Mouse (Mus musculus): ENCODE measurements around the gene Fkbp3. TPM values are rescaled to one million over a fixed set of nuclear protein-coding genes. Genes with fewer than 3 reads are reported as not detected.

The Fkbp3 gene
- polyA plus RNA-seq, 1 experiment from 2014 or later, result 625 TPM

DNA sequence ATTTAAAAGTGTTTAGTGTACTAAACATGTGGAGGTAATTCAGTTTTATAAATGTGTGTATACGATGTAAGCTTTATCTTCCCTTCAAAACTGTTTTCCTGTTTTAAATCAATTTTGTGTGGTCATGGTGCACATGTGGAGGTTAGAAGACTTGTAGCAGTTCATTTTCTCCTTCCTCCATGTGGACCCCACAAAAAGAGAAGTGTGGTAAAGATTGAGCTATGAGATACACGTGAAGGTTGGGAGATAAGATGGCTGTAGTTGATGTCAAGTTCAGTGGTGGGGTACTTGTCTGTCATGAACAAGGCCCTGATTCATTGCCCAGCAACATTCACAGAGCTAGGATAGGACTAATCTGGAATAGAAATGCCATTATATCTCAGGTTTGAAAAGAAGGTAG, 15.6 kb downstream of the Fkbp3 start:
- Histone ChIP-seq H3K9me3 (ENCODE audit: control insufficient read depth, low read length) (no peaks in the 10 kb centered on the region), H3K9ac (ENCODE audit: low read length) (no peak overlapping the region), H3K36me3 (ENCODE audit: control insufficient read depth, insufficient read depth, low read length) (peaks cover 6% of the 10 kb centered on the region; the same call in 1 of the 2 replicates), H3K27me3 (ENCODE audit: control insufficient read depth, insufficient read depth, low read length) (no peaks in the 10 kb centered on the region), H3K4me1 (ENCODE audit: control insufficient read depth, insufficient read depth, low read length) (no peaks in the 10 kb centered on the region), H3K27ac (ENCODE audit: low read depth, low read length) (no peak overlapping the region), H3K4me2 (ENCODE audit: low read depth) (no peak overlapping the region), H3K4me3 (ENCODE audit: low read depth, low read length) (no peak overlapping the region)
- DNase-seq (ENCODE audit: low spot score) (no peak), ATAC-seq (ENCODE audit: insufficient read depth, low FRiP score, low TSS enrichment) (no peak)
- 83% methylated on average over 2 of the region's 2 CpGs for WGBS

DNA sequence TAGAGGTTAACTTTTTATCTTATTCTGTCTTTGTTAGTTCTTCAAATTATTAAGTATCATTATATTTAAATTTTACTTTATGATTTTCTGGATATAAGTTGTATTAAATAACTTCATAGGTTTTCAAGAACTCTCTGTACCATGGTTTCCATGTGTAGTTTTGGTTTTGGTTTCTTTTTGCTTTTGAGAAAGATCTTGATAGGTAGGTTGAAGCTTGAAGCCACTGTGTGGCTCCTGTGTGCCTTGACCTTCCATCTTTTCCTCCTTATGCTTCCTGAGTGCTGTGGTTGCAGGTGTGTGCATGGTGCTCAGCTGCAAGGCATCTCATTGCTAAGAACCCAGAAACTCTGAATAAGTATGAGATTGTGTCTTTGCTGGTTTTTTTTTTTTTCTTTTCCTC, 25.0 kb downstream of the Fkbp3 start:
- Histone ChIP-seq H3K4me1 (ENCODE audit: control insufficient read depth, insufficient read depth, low read length) (no peaks in the 10 kb centered on the region), H3K9me3 (ENCODE audit: control insufficient read depth, low read length) (no peaks in the 10 kb centered on the region), H3K4me3 (ENCODE audit: low read depth, low read length) (no peak overlapping the region), H3K36me3 (ENCODE audit: control insufficient read depth, insufficient read depth, low read length) (no peaks in the 10 kb centered on the region), H3K27ac (ENCODE audit: low read depth, low read length) (no peak overlapping the region), H3K27me3 (ENCODE audit: control insufficient read depth, insufficient read depth, low read length) (no peaks in the 10 kb centered on the region), H3K4me2 (ENCODE audit: low read depth) (no peak overlapping the region), H3K9ac (ENCODE audit: low read length) (no peak overlapping the region)
- no peak for ATAC-seq (ENCODE audit: insufficient read depth, low FRiP score, low TSS enrichment)
- no peak for DNase-seq (ENCODE audit: low spot score)

GRCm38 (mm10) chr12:65037546-65037937, 36.3 kb downstream of the Fkbp3 start:
- Histone ChIP-seq H3K4me2 (ENCODE audit: low read depth) (peak overlapping the region; percentile 55), H3K9me3 (ENCODE audit: control insufficient read depth, low read length) (no peaks in the 10 kb centered on the region), H3K4me3 (ENCODE audit: low read depth, low read length) (peak overlapping the region; percentile 91), H3K27me3 (ENCODE audit: control insufficient read depth, insufficient read depth, low read length) (no peaks in the 10 kb centered on the region), H3K36me3 (ENCODE audit: control insufficient read depth, insufficient read depth, low read length) (no peaks in the 10 kb centered on the region), H3K9ac (ENCODE audit: low read length) (no peak overlapping the region), H3K27ac (ENCODE audit: low read depth, low read length) (no peak overlapping the region), H3K4me1 (ENCODE audit: control insufficient read depth, insufficient read depth, low read length) (peaks cover 2% of the 10 kb centered on the region; the same call in 1 of the 2 replicates)
- no peak for DNase-seq (ENCODE audit: low spot score)
- 35% methylated on average over 4 of the region's 4 CpGs for whole genome bisulfite sequencing
- ATAC-seq (ENCODE audit: insufficient read depth, low FRiP score, low TSS enrichment), result no peak

GRCm38 (mm10) chr12:65036892-65037545, 36.8 kb downstream of the Fkbp3 start:
- H3K36me3 ChIP-seq (ENCODE audit: control insufficient read depth, insufficient read depth, low read length), result no peaks in the 10 kb centered on the region
- 19% methylated on average over 18 of the region's 18 CpGs for WGBS
- H3K27ac ChIP-seq (ENCODE audit: low read depth, low read length), result no peak overlapping the region
- no peaks in the 10 kb centered on the region for H3K9me3 ChIP-seq (ENCODE audit: control insufficient read depth, low read length)
- H3K4me3 ChIP-seq (ENCODE audit: low read depth, low read length), result peak overlapping the region; percentile 91
- peak; percentile 11 for DNase-seq (ENCODE audit: low spot score)
- 0 out of 2 replicates have a peak, but pooled peaks have one; percentile 3 for ATAC-seq (ENCODE audit: insufficient read depth, low FRiP score, low TSS enrichment)
- peak overlapping the region; percentile 55 for H3K4me2 ChIP-seq (ENCODE audit: low read depth)
- no peaks in the 10 kb centered on the region for H3K27me3 ChIP-seq (ENCODE audit: control insufficient read depth, insufficient read depth, low read length)
- peaks cover 2% of the 10 kb centered on the region; the same call in 1 of the 2 replicates for H3K4me1 ChIP-seq (ENCODE audit: control insufficient read depth, insufficient read depth, low read length)
- peak overlapping the region; percentile 90 for H3K9ac ChIP-seq (ENCODE audit: low read length)

DNA sequence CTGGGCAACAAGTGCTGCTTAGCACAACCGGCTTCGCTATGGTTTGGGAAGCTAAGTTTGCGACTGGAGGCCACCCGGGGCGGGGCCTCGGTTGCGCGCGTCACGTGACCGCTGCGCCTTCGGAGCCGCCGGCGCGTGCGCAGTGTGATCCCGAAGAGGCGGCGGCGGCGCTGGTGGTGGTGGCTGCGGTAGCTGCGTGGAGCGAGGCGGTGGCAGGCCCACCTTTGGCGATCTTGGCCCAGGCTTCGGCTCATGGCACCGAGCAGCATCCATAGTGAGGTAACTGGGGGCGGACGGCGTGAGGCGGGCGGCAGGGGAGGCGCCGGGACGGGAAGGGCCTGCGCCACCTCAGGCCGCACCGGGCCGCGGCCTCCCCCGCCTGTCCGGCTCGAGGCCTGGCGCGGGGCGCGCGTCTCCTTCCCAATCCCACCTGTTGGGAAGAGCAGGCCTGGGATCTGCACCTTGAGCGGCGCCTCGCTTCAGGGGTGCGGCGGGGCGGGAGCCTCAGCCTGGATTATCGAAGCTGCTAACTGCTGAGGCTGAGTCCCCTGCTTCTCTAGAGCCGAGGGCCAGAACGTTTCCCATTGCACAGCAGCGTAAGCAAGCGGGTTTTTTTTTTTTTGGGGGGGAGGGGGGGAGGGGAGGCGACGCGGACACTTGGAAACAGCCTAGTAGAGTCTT, 37.5 kb downstream of the Fkbp3 start, which contains the start of gene Prpf39:
TSS of gene Prpf39 (plus strand) at position 144 of the 681 bp plus-strand sequence.
- Histone ChIP-seq H3K27ac (ENCODE audit: low read depth, low read length) (peak within 1 kb of the TSS; percentile 53; the same call in 1 of the 2 replicates), H3K4me2 (ENCODE audit: low read depth) (peak within 1 kb of the TSS; percentile 55), H3K36me3 (ENCODE audit: control insufficient read depth, insufficient read depth, low read length) (no peaks in the 10 kb centered on the region), H3K27me3 (ENCODE audit: control insufficient read depth, insufficient read depth, low read length) (no peaks in the 10 kb centered on the region), H3K9me3 (ENCODE audit: control insufficient read depth, low read length) (no peaks in the 10 kb centered on the region), H3K9ac (ENCODE audit: low read length) (peak within 1 kb of the TSS; percentile 90), H3K4me3 (ENCODE audit: low read depth, low read length) (peak within 1 kb of the TSS; percentile 91), H3K4me1 (ENCODE audit: control insufficient read depth, insufficient read depth, low read length) (peaks cover 2% of the 10 kb centered on the region; the same call in 1 of the 2 replicates)
- WGBS, result under 1% methylated on average over 56 of the region's 65 CpGs
- ATAC-seq (ENCODE audit: insufficient read depth, low FRiP score, low TSS enrichment), result peak; percentile 94
- peak; percentile 94 for DNase-seq (ENCODE audit: low spot score)

GRCm38 (mm10) chr12:65035839-65036189, 38.0 kb downstream of the Fkbp3 start:
- DNase-seq (ENCODE audit: low spot score), result no peak
- Histone ChIP-seq H3K36me3 (ENCODE audit: control insufficient read depth, insufficient read depth, low read length) (no peaks in the 10 kb centered on the region), H3K4me2 (ENCODE audit: low read depth) (peak overlapping the region; percentile 55), H3K9me3 (ENCODE audit: control insufficient read depth, low read length) (no peaks in the 10 kb centered on the region), H3K4me1 (ENCODE audit: control insufficient read depth, insufficient read depth, low read length) (peaks cover 2% of the 10 kb centered on the region; the same call in 1 of the 2 replicates), H3K27ac (ENCODE audit: low read depth, low read length) (no peak overlapping the region), H3K27me3 (ENCODE audit: control insufficient read depth, insufficient read depth, low read length) (no peaks in the 10 kb centered on the region), H3K9ac (ENCODE audit: low read length) (no peak overlapping the region), H3K4me3 (ENCODE audit: low read depth, low read length) (peak overlapping the region; percentile 91)
- WGBS, result 49% methylated on average over 8 of the region's 8 CpGs
- no peak for ATAC-seq (ENCODE audit: insufficient read depth, low FRiP score, low TSS enrichment)

GRCm38 (mm10) chr12:65022842-65023241, 51.0 kb downstream of the Fkbp3 start:
- no peak overlapping the region for H3K27ac ChIP-seq (ENCODE audit: low read depth, low read length)
- H3K4me1 ChIP-seq (ENCODE audit: control insufficient read depth, insufficient read depth, low read length), result no peaks in the 10 kb centered on the region
- H3K9me3 ChIP-seq (ENCODE audit: control insufficient read depth, low read length), result no peaks in the 10 kb centered on the region
- no peak overlapping the region for H3K4me3 ChIP-seq (ENCODE audit: low read depth, low read length)
- H3K36me3 ChIP-seq (ENCODE audit: control insufficient read depth, insufficient read depth, low read length), result no peaks in the 10 kb centered on the region
- ATAC-seq (ENCODE audit: insufficient read depth, low FRiP score, low TSS enrichment) (no peak), DNase-seq (ENCODE audit: low spot score) (no peak)
- H3K4me2 ChIP-seq (ENCODE audit: low read depth), result no peak overlapping the region
- 97% methylated on average over 6 of the region's 6 CpGs for WGBS
- H3K9ac ChIP-seq (ENCODE audit: low read length), result no peak overlapping the region
- no peaks in the 10 kb centered on the region for H3K27me3 ChIP-seq (ENCODE audit: control insufficient read depth, insufficient read depth, low read length)
